Comparison of ENCODE assay signal across 8 mouse cellular contexts in genomic region chr4:45972448-45972854, GRCm38 (mm10). TPM values are rescaled to one million over a fixed set of nuclear protein-coding genes. Genes with fewer than 3 reads are reported as not detected.
DNase-seq lines count a peak whose midpoint lies in the region; ATAC-seq and TF ChIP-seq lines count a peak whose summit lies in the region.

No protein-coding gene starts in this region.

- intact Hi-C loops in gastrocnemius, adult 2 months (cut with DNase I): loop anchor here (2.0 to 5.0 kb wide), 2 partner anchors 65 to 154 kb away; partner anchors contain the start of gene Tmod1
- intact Hi-C loops in left cerebral cortex, postnatal 14 days (cut with DNase I): loop anchor here (1.0 kb wide), 1 partner anchor 54 kb away; no protein-coding TSS in a partner anchor

- no peak for TF ChIP-seq CTCF in gastrocnemius, adult 2 months (IDR thresholded peaks at IDR 0.05)
- TF ChIP-seq CTCF in C2C12 (IDR thresholded peaks at IDR 0.05; ENCODE audit: control insufficient read depth, insufficient read depth, insufficient read length): no peak
- TF ChIP-seq CTCF in stomach, postnatal 0 days (IDR thresholded peaks at IDR 0.05; ENCODE audit: low read depth): no peak

- H3K9me3 ChIP-seq in hindbrain, embryonic 10.5 days: no peaks in the 10 kb centered on the region
- H3K9me3 ChIP-seq in stomach, postnatal 0 days (ENCODE audit: control insufficient read depth, low read length): no peaks in the 10 kb centered on the region

- peak overlapping the region; percentile 89 for H3K27ac ChIP-seq in gastrocnemius, adult 2 months
- peak overlapping the region; percentile 82 for H3K27ac ChIP-seq in hindbrain, embryonic 10.5 days
- H3K27ac ChIP-seq in stomach, postnatal 0 days (replicated peaks): peak overlapping the region; percentile 91

- peak; percentile 57 for ATAC-seq in megakaryocyte progenitor cell, adult 5-6 weeks (replicated peaks; ENCODE audit: poor library complexity)
- ATAC-seq in stomach, postnatal 0 days (ENCODE audit: low FRiP score, low TSS enrichment): peak; percentile 82

- peak overlapping the region; percentile 92 for H3ac ChIP-seq in C2C12 (ENCODE audit: control insufficient read depth, insufficient read length, low read depth)

- peaks cover 14% of the 10 kb centered on the region for H3K79me3 ChIP-seq in C2C12 (ENCODE audit: low read depth)

- H3K36me3 ChIP-seq in C2C12 (ENCODE audit: control insufficient read depth, insufficient read depth): no peaks in the 10 kb centered on the region
- H3K36me3 ChIP-seq in hindbrain, embryonic 10.5 days: no peaks in the 10 kb centered on the region
- no peaks in the 10 kb centered on the region for H3K36me3 ChIP-seq in stomach, postnatal 0 days (ENCODE audit: control insufficient read depth, insufficient read depth, low read length)

- H3K79me2 ChIP-seq in C2C12 (ENCODE audit: control insufficient read depth, insufficient read depth): peaks cover 56% of the 10 kb centered on the region

- under 1% methylated on average over 53 of the region's 53 CpGs for WGBS in hindbrain, embryonic 10.5 days
- under 1% methylated on average over 49 of the region's 53 CpGs for WGBS in stomach, postnatal 0 days

- H3K4me3 ChIP-seq in gastrocnemius, adult 2 months: peak overlapping the region; percentile 88
- H3K4me3 ChIP-seq in C2C12 (ENCODE audit: insufficient read depth, poor library complexity, severe bottlenecking): peak overlapping the region; percentile 57
- H3K4me3 ChIP-seq in hindbrain, embryonic 10.5 days: peak overlapping the region; percentile 86
- H3K4me3 ChIP-seq in stomach, postnatal 0 days (ENCODE audit: low read depth, low read length): peak overlapping the region; percentile 93

- peak overlapping the region; percentile 91 for H3K4me2 ChIP-seq in stomach, postnatal 0 days (replicated peaks; ENCODE audit: low read depth)

- peaks cover 33% of the 10 kb centered on the region for H3K4me1 ChIP-seq in hindbrain, embryonic 10.5 days (replicated peaks)
- no peaks in the 10 kb centered on the region for H3K4me1 ChIP-seq in stomach, postnatal 0 days (replicated peaks; ENCODE audit: control insufficient read depth, insufficient read depth)

- peak overlapping the region; percentile 82 for H3K9ac ChIP-seq in stomach, postnatal 0 days (ENCODE audit: low read length)

- no peak for TF ChIP-seq EP300 in stomach, postnatal 0 days (optimal IDR thresholded peaks at IDR 0.05)

- no peaks in the 10 kb centered on the region for H3K27me3 ChIP-seq in C2C12 (ENCODE audit: control insufficient read depth, insufficient read depth, insufficient read length)
- H3K27me3 ChIP-seq in hindbrain, embryonic 10.5 days (ENCODE audit: insufficient read depth, poor library complexity, severe bottlenecking): peaks cover 27% of the 10 kb centered on the region
- no peaks in the 10 kb centered on the region for H3K27me3 ChIP-seq in stomach, postnatal 0 days (ENCODE audit: control insufficient read depth, insufficient read depth, low read length)

- DNase-seq in gastrocnemius, adult 2 months: no peak
- DNase-seq in gastrocnemius, adult 8-10 months (ENCODE audit: low spot score in 2 of 2): no peak
- peak; percentile 64 for DNase-seq in embryo, embryonic 11 days
- peak; percentile 50 for DNase-seq in hindbrain, embryonic 10.5 days (ENCODE audit: low spot score)
- DNase-seq in left cerebral cortex, postnatal 14 days (ENCODE audit: low spot score in 2 of 2): peak; percentile 36 to 53
- DNase-seq in stomach, postnatal 0 days (ENCODE audit: low spot score): peak; percentile 77

TF ChIP-seq in C2C12, 6 proteins besides CTCF, POLR2A, EP300 and RAD21:
- TF ChIP-seq USF1 (IDR thresholded peaks at IDR 0.05; ENCODE audit: low read depth) (no peak), MYOD1 (IDR thresholded peaks at IDR 0.05; ENCODE audit: control insufficient read depth, insufficient read length, low read depth) (no peak), FOSL1 (IDR thresholded peaks at IDR 0.05; ENCODE audit: insufficient read depth, low read length, poor library complexity, severe bottlenecking) (no peak), MAX (IDR thresholded peaks at IDR 0.05) (no peak)
TF ChIP-seq in C2C12: peak in this region for 0.

RNA-seq across cellular contexts. Expression of gene Tdrd7, which starts 7.3 kb away (rescaled TPM):
- total RNA-seq in gastrocnemius, adult 2 months (2021): 1 to 10 TPM; 8.8 to 9.3 TPM
- 10 to 100 TPM in 2 of 4 experiments, 1 to 10 TPM in 2; 8.7 to 12.7 (median 9.5) TPM for total RNA-seq in gastrocnemius, adult 8-10 months (2022)
- 18.0 TPM for polyA plus RNA-seq in C2C12 (2012; fragmentation: generic; extraction: Trizol)
- 8.9 and 9.8 TPM in 2 replicates for polyA plus RNA-seq in hindbrain, embryonic 10.5 days (2016; fragmentation: Nextera tagmentation; extraction: Ambion mirVana)
- total RNA-seq in left cerebral cortex, postnatal 14 days (2021): 10 to 100 TPM; 20.7 to 20.9 TPM
- total RNA-seq in megakaryocyte progenitor cell, adult 5-6 weeks (2015): 19.3 and 19.5 TPM in 2 replicates
- total RNA-seq in megakaryocyte progenitor cell, adult 5-6 weeks (2017): 5.7 and 6.3 TPM in 2 replicates
- polyA plus RNA-seq in stomach, postnatal 0 days (2015; fragmentation: Nextera tagmentation; extraction: Ambion mirVana): 24.9 and 25.1 TPM in 2 replicates

Comparison
In these comparisons a context has a peak if more than half of its experiments do, and no peak if none do; other contexts are left out.
1. DNase-seq: peak in embryo, embryonic 11 days (single experiment), hindbrain, embryonic 10.5 days (single experiment), left cerebral cortex, postnatal 14 days (2 of 2) and stomach, postnatal 0 days (single experiment); none in gastrocnemius, adult 2 months (single experiment) and gastrocnemius, adult 8-10 months (0 of 2).
2. Peak in every context shown above with its lines, with median percentiles within 50 percentile points of each other: H3K27ac ChIP-seq and H3K4me3 ChIP-seq.